Mouse (Mus musculus): Measurements from ENCODE around the gene Gabpb1. TPM values are rescaled to one million over a fixed set of nuclear protein-coding genes. Genes with fewer than 3 reads are reported as not detected.

The Gabpb1 gene
- polyA plus RNA-seq (2012; ENCODE audit: low replicate concordance) = 5.4 and 6.1 TPM in 2 replicates

GRCm38 (mm10) chr2:126676122-126676515 is at the start of gene Gabpb1:
Gene Gabpb1, minus strand, starts transcription at chr2:126676337.

GRCm38 (mm10) chr2:126706759-126707437 is 30.8 kb upstream of the Gabpb1 start, which contains the start of gene Usp8:
Gene Usp8, plus strand, starts transcription at chr2:126707328.

GRCm38 (mm10) chr2:126619249-126619704 is 56.9 kb downstream of the Gabpb1 start, which contains the start of gene Hdc:
Gene Hdc, minus strand, starts transcription at chr2:126619299.

Other genes starting within 250 kb of the Gabpb1 start
- gene Atp8b4, start 175.7 kb downstream of the Gabpb1 start, polyA plus RNA-seq (2012; ENCODE audit: low replicate concordance) = 0.64 and 1.0 TPM in 2 replicates
- gene Slc27a2, start 123.9 kb downstream of the Gabpb1 start, polyA plus RNA-seq (2012; ENCODE audit: low replicate concordance) = 0.04 TPM in 2 replicates
- 7.5 and 14.4 TPM in 2 replicates for gene Hdc, start 57.0 kb downstream of the Gabpb1 start, polyA plus RNA-seq (2012; ENCODE audit: low replicate concordance)
- gene Usp8, start 31.0 kb upstream of the Gabpb1 start, polyA plus RNA-seq (2012; ENCODE audit: low replicate concordance) = 20.0 and 24.4 TPM in 2 replicates
- 0.08 TPM in 1 of 2 replicates, not detected in the other for gene Usp50, start 107.1 kb upstream of the Gabpb1 start, polyA plus RNA-seq (2012; ENCODE audit: low replicate concordance)
- gene Trpm7, start 199.9 kb upstream of the Gabpb1 start, polyA plus RNA-seq (2012; ENCODE audit: low replicate concordance) = 9.4 and 11.1 TPM in 2 replicates